Mouse (Mus musculus): ENCODE data around the gene Lrrc27. TPM values are rescaled to one million over a fixed set of nuclear protein-coding genes. Genes with fewer than 3 reads are reported as not detected.

The Lrrc27 gene
- polyA plus RNA-seq, 1 experiment from 2014 or later = 4.9 TPM

DNA sequence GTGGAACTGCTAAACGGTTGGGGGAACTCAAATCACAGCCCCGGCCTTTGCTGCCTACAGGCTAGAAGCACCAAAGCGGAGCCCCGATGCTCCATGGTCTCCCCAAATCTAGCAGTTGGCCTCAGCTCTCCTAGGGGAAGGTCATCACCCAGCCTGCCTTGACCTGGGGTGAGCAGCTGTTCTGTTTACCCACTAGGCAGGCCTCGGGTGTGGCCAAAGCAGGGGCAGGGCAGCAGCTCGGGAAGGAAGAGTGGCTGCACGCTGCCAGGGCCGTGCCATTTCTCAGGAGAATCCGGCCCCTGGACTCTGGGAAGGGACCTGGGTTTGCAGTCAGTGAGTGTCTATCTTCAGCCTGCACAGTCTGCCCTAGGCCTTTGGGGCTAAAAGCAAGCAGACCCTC, 40.2 kb downstream of the Lrrc27 start:
- Histone ChIP-seq H3K36me3 (ENCODE audit: control insufficient read depth, insufficient read depth, low read length) (no peaks in the 10 kb centered on the region), H3K9ac (ENCODE audit: low read length) (no peak overlapping the region), H3K4me3 (ENCODE audit: low read depth, low read length) (no peak overlapping the region), H3K9me3 (replicated peaks; ENCODE audit: control insufficient read depth, low read length) (no peaks in the 10 kb centered on the region), H3K27me3 (replicated peaks; ENCODE audit: control insufficient read depth, insufficient read depth, low read length) (peaks cover 4% of the 10 kb centered on the region; the same call in 1 of the 2 replicates), H3K4me1 (ENCODE audit: control insufficient read depth, insufficient read depth, low read length) (peaks cover 3% of the 10 kb centered on the region; the same call in 1 of the 2 replicates), H3K4me2 (ENCODE audit: low read length) (no peak overlapping the region), H3K27ac (ENCODE audit: low read depth, low read length) (no peak overlapping the region)
- ATAC-seq (no peak), DNase-seq (ENCODE audit: low spot score) (no peak)
- 81% methylated on average over 9 of the region's 9 CpGs for WGBS

DNA sequence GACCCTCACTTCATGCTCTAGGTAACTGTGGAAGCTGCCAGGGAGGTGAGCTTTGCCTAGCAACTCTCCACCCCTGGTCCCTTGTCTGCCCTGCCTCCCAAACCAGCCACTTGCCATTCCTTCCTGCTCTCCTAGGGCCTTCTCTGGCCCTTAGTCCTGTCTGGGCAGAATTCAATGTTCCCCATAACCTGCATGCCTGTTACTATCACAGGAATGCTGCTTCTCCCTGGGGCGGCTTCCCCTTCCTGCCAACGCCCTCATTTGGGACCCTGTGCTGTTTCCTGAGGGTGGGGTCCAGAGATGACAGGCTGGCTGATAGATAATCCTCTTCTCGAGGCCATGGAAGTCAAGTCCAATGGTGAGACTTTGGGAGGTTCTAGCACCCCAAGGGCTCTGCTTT, 40.7 kb downstream of the Lrrc27 start:
- WGBS = 81% methylated on average over 3 of the region's 3 CpGs
- Histone ChIP-seq H3K27ac (ENCODE audit: low read depth, low read length) (no peak overlapping the region), H3K4me3 (ENCODE audit: low read depth, low read length) (no peak overlapping the region), H3K9ac (ENCODE audit: low read length) (no peak overlapping the region), H3K27me3 (replicated peaks; ENCODE audit: control insufficient read depth, insufficient read depth, low read length) (peaks cover 4% of the 10 kb centered on the region; the same call in 1 of the 2 replicates), H3K4me2 (ENCODE audit: low read length) (no peak overlapping the region), H3K36me3 (ENCODE audit: control insufficient read depth, insufficient read depth, low read length) (no peaks in the 10 kb centered on the region), H3K9me3 (replicated peaks; ENCODE audit: control insufficient read depth, low read length) (no peaks in the 10 kb centered on the region), H3K4me1 (ENCODE audit: control insufficient read depth, insufficient read depth, low read length) (peaks cover 3% of the 10 kb centered on the region; the same call in 1 of the 2 replicates)
- ATAC-seq = no peak
- DNase-seq (ENCODE audit: low spot score) = no peak

DNA sequence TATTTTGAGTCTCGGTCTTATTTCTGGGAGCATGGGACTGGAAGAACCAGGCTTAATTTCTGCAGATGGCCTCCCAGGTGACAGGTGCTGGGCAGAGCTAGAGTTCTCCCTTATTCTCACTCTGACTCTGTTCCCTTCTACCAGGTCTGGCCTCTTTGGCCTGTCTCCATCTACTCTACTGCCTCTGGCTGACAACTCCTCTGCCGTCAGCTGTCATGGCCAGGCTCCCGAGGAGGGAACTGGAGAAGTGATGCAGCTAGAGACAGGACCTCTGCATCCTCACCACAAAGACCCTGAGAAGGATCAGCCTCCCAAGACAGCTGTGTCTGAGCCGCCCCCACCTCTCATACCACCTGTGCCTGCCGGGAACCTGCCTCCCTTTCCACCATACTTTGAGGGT, 41.8 kb downstream of the Lrrc27 start:
- WGBS = 84% methylated on average over 5 of the region's 5 CpGs
- no peak overlapping the region for H3K27ac ChIP-seq (ENCODE audit: low read depth, low read length)
- H3K36me3 ChIP-seq (ENCODE audit: control insufficient read depth, insufficient read depth, low read length) = no peaks in the 10 kb centered on the region
- ATAC-seq (no peak), DNase-seq (ENCODE audit: low spot score) (no peak)
- H3K4me2 ChIP-seq (ENCODE audit: low read length) = no peak overlapping the region
- no peaks in the 10 kb centered on the region for H3K9me3 ChIP-seq (replicated peaks; ENCODE audit: control insufficient read depth, low read length)
- H3K9ac ChIP-seq (ENCODE audit: low read length) = no peak overlapping the region
- no peaks in the 10 kb centered on the region for H3K4me1 ChIP-seq (ENCODE audit: control insufficient read depth, insufficient read depth, low read length)
- 0 out of 2 replicates have a peak, but pooled peaks cover 1% of the 10 kb centered on the region for H3K27me3 ChIP-seq (replicated peaks; ENCODE audit: control insufficient read depth, insufficient read depth, low read length)
- no peak overlapping the region for H3K4me3 ChIP-seq (ENCODE audit: low read depth, low read length)

DNA sequence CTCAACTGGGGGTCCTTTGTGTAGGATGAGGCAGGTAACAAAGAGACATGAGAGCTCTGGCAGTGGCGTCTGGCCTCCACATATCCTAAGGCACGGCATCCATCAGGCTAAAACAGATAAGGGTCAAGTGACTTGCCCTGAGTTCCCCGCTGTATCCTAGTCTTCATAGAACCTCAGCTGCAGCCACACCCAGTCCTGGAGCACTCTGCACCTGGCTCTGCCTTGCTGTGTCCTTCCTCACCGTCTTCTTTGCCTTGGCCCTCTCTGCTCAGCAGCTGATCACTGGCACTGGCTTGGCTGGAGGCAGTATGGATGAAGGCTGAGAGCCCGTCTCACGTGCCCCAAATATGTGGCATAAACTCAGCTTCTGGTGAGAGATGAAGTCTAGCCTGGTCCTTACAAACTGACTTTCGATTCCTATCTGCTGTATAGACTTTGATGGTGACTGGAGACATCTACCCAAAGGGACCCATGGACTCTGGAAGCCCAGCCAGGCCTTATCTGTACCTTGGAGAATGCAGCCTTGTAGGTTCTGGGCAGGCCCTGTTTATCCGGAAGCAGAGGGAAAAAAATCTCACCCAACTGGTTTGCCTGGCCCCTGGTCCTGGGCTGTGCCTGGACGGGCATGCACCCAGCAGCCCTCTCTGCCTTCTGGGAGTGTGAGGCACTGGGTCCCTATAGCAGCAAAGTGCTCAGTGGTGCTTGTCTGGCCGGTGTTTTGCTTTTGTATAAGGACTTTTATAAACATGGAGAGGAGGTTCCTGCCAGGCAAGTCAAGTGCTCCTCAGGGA, 45.2 kb downstream of the Lrrc27 start:
- Histone ChIP-seq H3K4me3 (ENCODE audit: low read depth, low read length) (no peak overlapping the region), H3K36me3 (ENCODE audit: control insufficient read depth, insufficient read depth, low read length) (no peaks in the 10 kb centered on the region), H3K4me1 (ENCODE audit: control insufficient read depth, insufficient read depth, low read length) (no peaks in the 10 kb centered on the region), H3K27ac (ENCODE audit: low read depth, low read length) (no peak overlapping the region), H3K27me3 (replicated peaks; ENCODE audit: control insufficient read depth, insufficient read depth, low read length) (no peaks in the 10 kb centered on the region), H3K4me2 (ENCODE audit: low read length) (no peak overlapping the region), H3K9me3 (replicated peaks; ENCODE audit: control insufficient read depth, low read length) (no peaks in the 10 kb centered on the region), H3K9ac (ENCODE audit: low read length) (no peak overlapping the region)
- WGBS = 77% methylated on average over 10 of the region's 10 CpGs
- DNase-seq (ENCODE audit: low spot score) = no peak
- no peak for ATAC-seq

DNA sequence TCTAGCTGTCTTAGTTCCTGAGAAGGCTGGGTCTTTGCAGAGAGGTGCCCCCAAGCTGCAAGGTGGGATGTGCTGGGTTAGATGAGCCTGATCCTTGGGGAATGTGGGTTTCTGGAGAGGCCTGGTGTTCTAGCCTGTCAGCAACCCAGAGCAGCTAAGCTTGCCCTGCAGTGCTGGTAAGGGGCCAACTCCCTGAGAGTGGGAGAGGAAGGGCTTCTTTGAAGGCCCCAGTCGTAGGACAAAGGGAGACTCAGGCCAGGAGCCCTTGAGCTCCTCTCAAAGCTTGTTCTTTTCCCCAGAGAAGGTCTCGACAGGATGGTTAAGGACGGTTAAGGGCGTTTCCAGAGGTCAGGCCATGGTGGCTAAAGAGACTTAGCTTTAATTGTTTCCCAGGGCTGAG, 51.5 kb downstream of the Lrrc27 start:
- Histone ChIP-seq H3K9me3 (replicated peaks; ENCODE audit: control insufficient read depth, low read length) (no peaks in the 10 kb centered on the region), H3K4me3 (ENCODE audit: low read depth, low read length) (no peak overlapping the region), H3K4me1 (ENCODE audit: control insufficient read depth, insufficient read depth, low read length) (no peaks in the 10 kb centered on the region), H3K4me2 (ENCODE audit: low read length) (no peak overlapping the region), H3K36me3 (ENCODE audit: control insufficient read depth, insufficient read depth, low read length) (no peaks in the 10 kb centered on the region), H3K9ac (ENCODE audit: low read length) (no peak overlapping the region), H3K27me3 (replicated peaks; ENCODE audit: control insufficient read depth, insufficient read depth, low read length) (no peaks in the 10 kb centered on the region), H3K27ac (ENCODE audit: low read depth, low read length) (no peak overlapping the region)
- ATAC-seq (no peak), DNase-seq (ENCODE audit: low spot score) (no peak)
- WGBS = 32% methylated on average over 4 of the region's 4 CpGs

DNA sequence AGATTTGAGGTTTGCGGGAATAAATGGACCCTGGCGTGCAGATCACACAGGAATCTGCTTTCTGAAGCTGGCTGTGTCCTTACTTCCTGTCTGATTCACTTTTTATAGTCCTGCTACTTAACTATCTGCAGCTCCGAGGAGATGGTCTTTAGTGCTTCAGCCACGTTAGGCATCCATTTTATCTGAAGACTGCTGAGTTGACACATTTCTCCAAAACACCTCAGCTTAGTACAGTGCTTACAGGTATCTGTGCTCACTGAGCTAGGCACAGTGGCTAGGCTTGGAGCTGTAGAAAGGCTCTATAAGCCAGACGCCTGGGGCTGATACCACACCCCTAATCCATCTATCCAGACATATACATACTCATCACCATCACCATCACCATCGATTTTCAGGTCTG, 52.8 kb downstream of the Lrrc27 start:
- ATAC-seq (no peak), DNase-seq (ENCODE audit: low spot score) (no peak)
- Histone ChIP-seq H3K4me3 (ENCODE audit: low read depth, low read length) (no peak overlapping the region), H3K4me2 (ENCODE audit: low read length) (no peak overlapping the region), H3K27ac (ENCODE audit: low read depth, low read length) (no peak overlapping the region), H3K9ac (ENCODE audit: low read length) (no peak overlapping the region), H3K27me3 (replicated peaks; ENCODE audit: control insufficient read depth, insufficient read depth, low read length) (no peaks in the 10 kb centered on the region), H3K9me3 (replicated peaks; ENCODE audit: control insufficient read depth, low read length) (no peaks in the 10 kb centered on the region), H3K4me1 (ENCODE audit: control insufficient read depth, insufficient read depth, low read length) (no peaks in the 10 kb centered on the region), H3K36me3 (ENCODE audit: control insufficient read depth, insufficient read depth, low read length) (no peaks in the 10 kb centered on the region)
- WGBS = 90% methylated on average over 6 of the region's 6 CpGs

DNA sequence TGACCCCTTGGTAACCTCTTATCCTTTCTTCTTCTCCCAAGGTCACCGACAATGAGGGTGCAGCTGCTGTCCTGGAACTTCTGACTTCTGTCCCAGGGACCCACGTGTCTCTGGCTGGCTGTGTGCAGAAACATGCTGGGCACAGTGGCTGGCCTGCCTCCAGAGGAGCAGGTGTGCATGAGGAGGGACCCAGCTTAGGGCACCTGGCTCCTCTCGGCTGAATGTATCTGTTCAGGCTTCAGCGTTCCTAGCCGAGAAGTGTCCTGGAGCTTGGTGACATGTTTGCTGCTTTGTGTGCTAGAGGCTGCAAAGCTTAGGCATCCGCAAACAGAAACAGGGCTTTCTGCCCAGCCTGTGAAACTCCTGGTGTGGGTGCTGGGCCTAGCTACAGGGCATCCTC, 53.6 kb downstream of the Lrrc27 start:
- no peaks in the 10 kb centered on the region for H3K27me3 ChIP-seq (replicated peaks; ENCODE audit: control insufficient read depth, insufficient read depth, low read length)
- 73% methylated on average over 6 of the region's 6 CpGs for WGBS
- H3K36me3 ChIP-seq (ENCODE audit: control insufficient read depth, insufficient read depth, low read length) = no peaks in the 10 kb centered on the region
- H3K9ac ChIP-seq (ENCODE audit: low read length) = no peak overlapping the region
- DNase-seq (ENCODE audit: low spot score) (no peak), ATAC-seq (no peak)
- no peak overlapping the region for H3K4me3 ChIP-seq (ENCODE audit: low read depth, low read length)
- no peak overlapping the region for H3K27ac ChIP-seq (ENCODE audit: low read depth, low read length)
- no peaks in the 10 kb centered on the region for H3K4me1 ChIP-seq (ENCODE audit: control insufficient read depth, insufficient read depth, low read length)
- no peaks in the 10 kb centered on the region for H3K9me3 ChIP-seq (replicated peaks; ENCODE audit: control insufficient read depth, low read length)
- H3K4me2 ChIP-seq (ENCODE audit: low read length) = no peak overlapping the region

DNA sequence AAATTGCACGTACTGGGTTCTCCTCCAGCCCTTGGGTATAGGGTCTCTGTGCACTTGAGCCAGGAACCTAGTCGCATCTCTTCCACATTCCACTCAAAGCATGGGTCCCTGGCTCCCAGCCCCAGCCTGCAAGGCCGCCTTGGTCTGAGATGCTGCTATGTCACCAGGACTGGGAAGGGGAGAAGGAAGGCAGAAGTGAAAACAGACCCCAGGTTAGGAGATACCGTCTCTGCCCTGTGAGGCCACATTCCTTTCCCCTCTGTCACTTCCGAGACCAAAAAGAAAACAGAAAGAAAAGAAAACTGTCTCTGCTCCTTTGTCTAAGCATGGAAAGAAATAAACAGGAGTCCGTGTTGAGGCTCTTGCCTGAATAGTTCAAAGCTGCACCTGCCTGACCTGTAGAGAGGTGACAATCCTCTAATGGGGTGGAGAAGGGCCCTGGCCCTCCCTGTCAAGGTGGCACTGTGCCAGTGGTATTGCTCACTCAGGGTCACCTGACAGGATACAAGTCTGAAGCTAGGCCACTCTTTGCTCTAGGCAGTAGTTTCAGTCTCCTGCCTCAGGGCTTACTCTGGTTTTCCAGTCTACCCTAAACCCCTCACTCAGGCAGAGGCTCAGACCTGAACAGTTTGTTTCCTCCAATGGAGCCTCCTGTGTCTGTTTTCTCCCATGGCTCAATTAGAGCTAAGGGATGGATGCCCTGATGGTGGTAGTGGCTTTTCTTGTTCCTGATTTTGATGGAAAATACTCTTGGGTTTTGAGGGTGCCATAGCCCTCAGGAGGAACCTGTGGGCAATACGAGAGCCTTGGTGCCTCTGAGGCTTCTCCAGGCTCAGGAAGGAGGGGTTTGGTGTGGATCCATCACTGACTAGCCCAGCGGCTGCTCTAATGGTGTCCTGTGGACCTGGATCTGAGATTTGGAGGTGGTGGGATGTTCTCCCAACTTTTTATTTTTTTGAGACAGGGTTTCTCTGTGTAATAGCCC, 54.4 kb downstream of the Lrrc27 start:
- no peaks in the 10 kb centered on the region for H3K9me3 ChIP-seq (replicated peaks; ENCODE audit: control insufficient read depth, low read length)
- H3K4me2 ChIP-seq (ENCODE audit: low read length) = no peak overlapping the region
- H3K4me1 ChIP-seq (ENCODE audit: control insufficient read depth, insufficient read depth, low read length) = peaks cover 2% of the 10 kb centered on the region; the same call in 1 of the 2 replicates
- H3K27me3 ChIP-seq (replicated peaks; ENCODE audit: control insufficient read depth, insufficient read depth, low read length) = no peaks in the 10 kb centered on the region
- no peak for DNase-seq (ENCODE audit: low spot score)
- H3K27ac ChIP-seq (ENCODE audit: low read depth, low read length) = no peak overlapping the region
- ATAC-seq = no peak
- 73% methylated on average over 8 of the region's 8 CpGs for WGBS
- no peak overlapping the region for H3K4me3 ChIP-seq (ENCODE audit: low read depth, low read length)
- no peaks in the 10 kb centered on the region for H3K36me3 ChIP-seq (ENCODE audit: control insufficient read depth, insufficient read depth, low read length)
- H3K9ac ChIP-seq (ENCODE audit: low read length) = no peak overlapping the region
